Mouse (Mus musculus): ENCODE measurements at regions not wholly inside any gene's neighbourhood (a gene's known extent, or its start where the extent isn't known, plus 50 kb on each side); places are given as distances from the start of the nearest gene placed in this dataset.

DNA sequence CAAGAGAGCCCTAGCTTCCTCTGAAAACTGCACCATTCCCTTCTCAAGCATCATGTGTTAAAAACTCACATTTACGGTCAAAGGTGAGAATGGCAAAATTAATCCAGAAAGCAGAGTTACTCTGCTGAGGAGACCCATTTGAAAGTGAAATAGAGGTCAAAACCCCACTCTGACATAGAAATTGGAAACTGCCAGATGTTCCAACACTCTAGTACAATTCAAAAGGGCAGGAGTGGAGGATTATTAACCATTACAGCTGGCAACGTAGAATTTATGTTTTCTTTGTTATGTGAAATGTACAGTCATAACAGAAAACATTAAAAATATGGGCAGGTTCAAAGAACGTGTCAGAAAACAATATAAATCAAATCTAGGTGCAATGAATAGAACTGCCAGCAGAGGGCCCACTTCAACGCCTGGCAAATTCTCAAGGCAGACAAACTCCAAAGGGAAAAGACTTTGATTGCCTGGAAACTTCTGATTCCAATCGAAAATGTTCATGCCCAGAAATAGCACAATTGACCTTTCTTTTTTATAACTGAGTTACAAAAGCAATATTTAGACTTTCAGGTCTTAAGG is 54.2 kb upstream of the Rfpl4b start:
- DNase-seq (ENCODE audit: low spot score in 2 of 2): peak; percentile 5 to 58

DNA sequence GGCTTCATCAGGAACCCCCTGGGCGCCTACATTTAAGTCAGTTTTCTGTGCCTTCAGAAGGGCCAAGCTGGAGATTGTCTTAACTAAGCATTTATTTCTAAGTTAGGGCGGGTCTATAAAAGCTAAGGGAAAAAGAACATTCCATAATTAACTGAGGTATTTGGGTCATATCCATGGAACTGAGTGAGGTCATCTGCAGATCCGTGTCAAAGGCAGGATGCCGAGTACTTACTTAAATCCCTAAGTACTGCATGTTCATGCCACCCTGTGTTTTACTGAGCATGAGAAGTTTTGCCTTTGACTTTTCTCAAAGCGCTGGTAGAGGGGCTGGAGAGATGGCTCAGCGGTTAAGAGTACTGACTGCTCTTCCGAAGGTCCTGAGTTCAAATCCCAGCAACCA is 57.7 kb upstream of the Rfpl4b start:
- no peak for DNase-seq (ENCODE audit: low spot score in 2 of 2)

- DNase-seq (ENCODE audit: low spot score in 2 of 2): no peak
Observed at GRCm38 (mm10) chr10:38880642-38881187, 59.1 kb upstream of the Rfpl4b start.

DNA sequence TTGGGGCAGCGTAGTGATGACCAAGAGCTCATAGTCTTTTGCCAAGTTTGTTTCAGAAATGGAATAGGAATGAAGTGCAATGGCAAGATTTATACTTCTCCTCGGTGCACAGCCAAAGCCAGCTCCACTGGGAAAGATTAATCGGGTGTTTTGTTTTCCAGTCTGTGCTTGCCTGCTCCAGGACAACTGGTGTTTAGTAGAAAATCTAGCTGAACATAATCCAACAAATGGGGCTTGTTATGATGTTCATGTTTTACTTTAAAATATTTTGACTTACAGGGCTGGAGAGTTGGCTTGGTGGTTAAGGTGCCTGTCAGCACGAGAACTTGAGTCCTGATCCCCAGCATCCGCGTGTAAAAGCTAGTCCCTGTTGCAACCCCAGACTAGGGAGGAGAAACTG is 60.6 kb upstream of the Rfpl4b start:
- no peak for DNase-seq (ENCODE audit: low spot score in 2 of 2)

- no peak for DNase-seq (ENCODE audit: low spot score in 2 of 2)
Observed at GRCm38 (mm10) chr10:38883816-38884599, 62.4 kb upstream of the Rfpl4b start.

GRCm38 (mm10) chr10:38884641-38885040 is 63.1 kb upstream of the Rfpl4b start:
- DNase-seq (ENCODE audit: low spot score in 2 of 2): no peak

DNA sequence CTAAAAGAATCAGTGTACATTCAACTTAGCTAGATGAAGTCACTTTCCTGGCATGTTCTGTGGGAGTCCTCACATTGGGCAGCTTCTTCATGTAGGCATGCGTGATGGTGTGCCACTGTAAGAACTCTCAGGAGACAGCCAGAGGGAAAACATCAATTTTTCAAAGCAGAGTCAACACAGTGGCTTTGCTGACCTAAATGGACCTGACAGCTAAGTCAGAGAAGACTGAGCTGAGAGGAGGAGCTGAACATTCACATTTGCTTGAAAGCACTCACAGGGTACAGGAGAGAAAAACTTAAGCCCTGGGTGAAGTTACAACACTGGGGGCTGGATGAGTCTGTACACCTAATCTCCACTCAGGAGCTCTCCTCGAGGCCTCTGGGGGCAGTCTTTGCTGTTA is 64.9 kb upstream of the Rfpl4b start:
- DNase-seq (ENCODE audit: low spot score in 2 of 2): no peak

DNA sequence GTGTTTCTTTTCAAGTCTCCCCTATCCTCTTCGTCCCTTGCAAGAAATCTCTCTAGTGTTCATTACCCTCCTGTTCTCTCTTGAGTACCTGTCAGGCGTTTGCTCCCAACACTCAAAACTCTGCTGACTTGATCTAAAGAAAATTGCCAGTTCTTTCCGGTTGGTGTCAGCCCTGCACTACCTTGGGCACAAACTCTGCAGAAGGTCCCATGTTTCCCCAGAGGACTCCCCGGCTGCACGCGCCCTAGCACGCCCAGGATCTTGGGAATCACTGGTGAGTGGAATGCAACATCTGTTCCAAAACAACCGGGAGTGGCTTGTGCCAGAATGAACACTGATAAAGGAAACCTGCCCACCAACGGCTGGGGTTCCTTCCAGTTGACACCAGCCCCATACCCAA is 66.3 kb upstream of the Rfpl4b start:
- DNase-seq (ENCODE audit: low spot score in 2 of 2): no peak

GRCm38 (mm10) chr10:38894706-38895105 is 70.6 kb upstream of the Lama4 start:
- no peak for DNase-seq (ENCODE audit: low spot score in 2 of 2)

- no peak for DNase-seq (ENCODE audit: low spot score in 2 of 2)
Observed at GRCm38 (mm10) chr10:38895656-38896055, 69.7 kb upstream of the Lama4 start.

DNA sequence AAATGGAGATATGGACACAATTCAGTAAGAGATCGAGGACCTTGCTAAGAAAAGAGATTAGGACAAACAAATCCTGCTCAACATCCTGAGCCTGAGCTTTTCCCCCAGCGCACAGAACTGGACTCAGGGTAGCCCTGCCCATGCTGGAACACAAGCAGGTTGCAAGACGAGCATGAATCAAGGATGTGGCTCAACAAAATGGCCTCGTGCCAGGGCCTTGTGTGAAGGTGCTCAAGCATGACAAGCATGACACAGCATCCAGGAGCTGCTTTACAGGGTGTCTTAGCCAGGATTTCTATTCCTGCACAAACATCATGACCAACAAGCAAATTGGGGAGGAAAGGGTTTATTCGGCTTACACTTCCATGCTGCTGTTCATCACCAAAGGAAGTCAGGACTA is 67.7 kb upstream of the Lama4 start:
- DNase-seq (ENCODE audit: low spot score in 2 of 2): no peak

DNA sequence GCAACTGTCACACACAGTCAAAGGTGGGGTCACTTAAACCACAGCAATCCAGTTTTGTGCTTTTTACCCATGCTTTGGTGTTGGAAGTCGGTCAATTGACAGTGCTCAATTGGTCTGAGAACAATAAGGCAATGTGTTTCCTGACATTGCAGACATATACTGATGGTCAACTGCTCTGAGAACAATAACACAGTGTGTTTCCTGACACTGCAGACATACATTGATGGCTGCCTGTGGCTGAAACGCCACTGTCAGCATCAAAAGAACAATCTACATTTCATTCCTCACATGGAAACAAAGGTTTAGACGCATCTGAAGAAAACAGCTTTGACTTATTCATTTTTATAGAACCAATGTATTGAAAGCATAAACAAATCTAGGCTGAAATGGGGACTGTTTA is 59.2 kb upstream of the Lama4 start:
- no peak for DNase-seq (ENCODE audit: low spot score in 2 of 2)

GRCm38 (mm10) chr10:38907835-38908234 is 57.5 kb upstream of the Lama4 start:
- DNase-seq (ENCODE audit: low spot score in 2 of 2): no peak

DNA sequence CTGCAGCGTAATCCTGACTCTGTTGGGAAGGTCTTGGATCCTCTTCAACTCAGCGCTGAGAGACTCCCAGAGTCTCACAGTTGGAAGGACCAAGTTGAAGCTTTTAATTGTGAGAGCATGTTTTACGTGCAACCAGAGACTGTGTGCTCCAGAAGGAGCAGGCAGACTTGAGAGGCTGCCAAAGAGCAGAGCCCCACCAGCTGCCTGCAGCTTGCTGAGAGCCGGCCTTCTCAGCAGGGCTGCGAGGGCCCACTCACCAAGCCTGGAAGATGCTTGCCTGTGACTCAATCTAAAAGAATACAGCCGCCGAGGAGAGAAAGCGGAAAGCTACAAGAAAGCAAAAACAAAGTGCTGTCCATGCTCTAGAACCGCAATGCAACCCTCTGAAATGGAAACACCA is 57.0 kb upstream of the Lama4 start:
- peak; percentile 71 to 77 for DNase-seq (ENCODE audit: low spot score in 2 of 2)

GRCm38 (mm10) chr10:38909152-38909732 is 56.1 kb upstream of the Lama4 start:
- DNase-seq (ENCODE audit: low spot score in 2 of 2): no peak

GRCm38 (mm10) chr10:38909843-38910242 is 55.5 kb upstream of the Lama4 start:
- no peak for DNase-seq (ENCODE audit: low spot score in 2 of 2)

DNA sequence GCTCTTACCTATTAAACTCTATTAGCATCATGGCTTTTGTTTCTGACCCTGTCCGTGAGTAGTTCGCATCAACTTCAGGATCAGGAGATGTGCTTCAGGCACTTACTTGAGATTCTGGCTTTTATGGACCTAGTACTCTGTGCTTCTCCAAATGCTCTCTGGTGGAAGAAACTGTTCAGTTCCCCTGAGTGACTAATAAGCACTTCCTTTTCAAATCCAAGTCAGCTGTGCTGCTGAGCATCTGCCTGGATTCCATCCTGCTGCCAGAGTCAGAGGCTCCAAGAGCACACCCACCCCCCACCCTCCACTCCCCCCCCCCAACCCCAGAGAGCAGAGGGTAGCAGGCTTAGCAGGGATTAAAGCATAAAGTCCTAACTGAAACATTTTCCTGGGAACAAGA is 52.3 kb upstream of the Lama4 start:
- no peak for DNase-seq (ENCODE audit: low spot score in 2 of 2)
